Mouse (Mus musculus) C2C12 (cell line): ENCODE measurements around the gene Dcaf11.

Experiments
- CTCF ChIP-seq: IDR thresholded peaks from one replicate; pipeline ENCODE4 v1.5.1; 2011; ENCODE audit not compliant: control insufficient read depth, insufficient read depth, insufficient read length
- MYOG ChIP-seq: IDR thresholded peaks from one replicate; pipeline ENCODE4 v1.6.1; 2011; ENCODE audit not compliant: control insufficient read depth, insufficient read length; ENCODE audit errors: extremely low read depth
- USF1 ChIP-seq: IDR thresholded peaks from one replicate; pipeline ENCODE4 v1.6.1; 2011; ENCODE audit warnings: low read depth, mild to moderate bottlenecking, control low read depth, moderate library complexity

DNA sequence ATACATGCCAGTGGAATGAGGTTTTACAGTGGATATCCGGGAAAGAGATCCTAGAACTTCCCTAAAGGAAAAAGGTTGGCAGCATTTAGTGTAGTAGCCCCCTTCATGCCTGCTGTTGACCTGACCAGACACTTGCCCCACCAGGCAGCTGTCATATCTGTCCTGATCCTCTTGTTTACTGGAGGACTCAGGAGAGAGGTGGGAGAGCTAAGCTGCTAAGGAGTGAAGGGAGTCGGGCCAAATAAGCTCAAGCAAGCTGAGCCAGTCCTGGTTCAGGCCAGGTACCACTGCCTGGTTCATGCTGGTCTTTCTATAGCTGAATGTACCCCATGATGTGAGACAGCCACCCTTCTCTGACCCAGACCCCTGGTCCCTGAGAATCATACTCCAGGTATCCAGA lies 33.1 kb upstream of the Dcaf11 start:
- TF ChIP-seq CTCF (no peak), USF1 (no peak), MYOG (no peak)
